Mouse (Mus musculus) frontal cortex, adult (tissue): ENCODE data around the gene C330007P06Rik.
A peak's percentile ranks its signal among the peaks of the same experiment; 100 is the strongest.
"Not testable (repeated sequence)": the region's sequence is repeated elsewhere in the genome, so short reads cannot be mapped to it uniquely, and the experiment has no call there.

Experiments
- ATAC-seq: cut with Nextera tagmentation; 2 replicates; pipeline ENCODE4 v1.9.2; 2017; ENCODE audit warnings: mild to moderate bottlenecking, moderate library complexity, mixed read lengths; ENCODE audit not compliant: low TSS enrichment

C330007P06Rik gene

GRCm38 (mm10) chrX:36799131-36799879 lies 74.6 kb downstream of the C330007P06Rik start:
- no peak for ATAC-seq

- not testable (repeated sequence) for ATAC-seq
Observed at GRCm38 (mm10) chrX:36796734-36797133, 77.2 kb downstream of the C330007P06Rik start.

GRCm38 (mm10) chrX:36796163-36796581 lies 77.7 kb downstream of the C330007P06Rik start:
- ATAC-seq: peak; percentile 85

- ATAC-seq: peak; percentile 95
Observed at GRCm38 (mm10) chrX:36795424-36796162, 78.3 kb downstream of the C330007P06Rik start, which contains the start of gene Slc25a5. Gene Slc25a5, plus strand, starts transcription at chrX:36795651.

- no peak for ATAC-seq
Observed at GRCm38 (mm10) chrX:36794571-36794970, 79.3 kb downstream of the C330007P06Rik start.

GRCm38 (mm10) chrX:36789360-36789759 lies 84.6 kb downstream of the C330007P06Rik start:
- ATAC-seq: no peak

- ATAC-seq: no peak
Observed at GRCm38 (mm10) chrX:36777694-36778093, 96.2 kb downstream of the C330007P06Rik start.

GRCm38 (mm10) chrX:36775520-36775919 lies 98.4 kb downstream of the C330007P06Rik start:
- ATAC-seq: no peak
